Mouse (Mus musculus): ENCODE measurements around the gene Ldb1.

GRCm38 (mm10) chr19:46087871-46088270 lies 42.9 kb upstream of the Ldb1 start:
- TF ChIP-seq GATA1 (IDR thresholded peaks at IDR 0.05; ENCODE audit: low read length) (no peak), TAL1 (IDR thresholded peaks at IDR 0.05; ENCODE audit: low read length) (no peak)

Data from erythroblast, embryonic 14.5 days (primary cell).